Mouse (Mus musculus) olfactory bulb, adult 2 months (tissue): ENCODE measurements at regions not wholly inside any gene's neighbourhood (a gene's known extent, or its start where the extent isn't known, plus 50 kb on each side); places are given as distances from the start of the nearest gene placed in this dataset.

Experiments used
- CTCF ChIP-seq: fragments of 200-500 bp; IDR thresholded peaks from 2 replicates; pipeline ENCODE4 v1.5.1; 2012; ENCODE audit warnings: low read depth, mild to moderate bottlenecking, low read length, moderate library complexity; ENCODE audit not compliant: insufficient read depth
- POLR2A ChIP-seq: fragments of 200-500 bp; IDR thresholded peaks from 2 replicates; pipeline ENCODE4 v1.6.1; 2012; ENCODE audit warnings: mild to moderate bottlenecking, low read depth, low read length, moderate library complexity; ENCODE audit not compliant: insufficient read depth

GRCm38 (mm10) chr3:102345291-102345690, 124.4 kb upstream of the Ngf start:
- TF ChIP-seq CTCF (no peak), POLR2A (no peak)
